Mouse (Mus musculus): ENCODE measurements at regions not wholly inside any gene's neighbourhood (a gene's known extent, or its start where the extent isn't known, plus 50 kb on each side); places are given as distances from the start of the nearest gene placed in this dataset.

DNA sequence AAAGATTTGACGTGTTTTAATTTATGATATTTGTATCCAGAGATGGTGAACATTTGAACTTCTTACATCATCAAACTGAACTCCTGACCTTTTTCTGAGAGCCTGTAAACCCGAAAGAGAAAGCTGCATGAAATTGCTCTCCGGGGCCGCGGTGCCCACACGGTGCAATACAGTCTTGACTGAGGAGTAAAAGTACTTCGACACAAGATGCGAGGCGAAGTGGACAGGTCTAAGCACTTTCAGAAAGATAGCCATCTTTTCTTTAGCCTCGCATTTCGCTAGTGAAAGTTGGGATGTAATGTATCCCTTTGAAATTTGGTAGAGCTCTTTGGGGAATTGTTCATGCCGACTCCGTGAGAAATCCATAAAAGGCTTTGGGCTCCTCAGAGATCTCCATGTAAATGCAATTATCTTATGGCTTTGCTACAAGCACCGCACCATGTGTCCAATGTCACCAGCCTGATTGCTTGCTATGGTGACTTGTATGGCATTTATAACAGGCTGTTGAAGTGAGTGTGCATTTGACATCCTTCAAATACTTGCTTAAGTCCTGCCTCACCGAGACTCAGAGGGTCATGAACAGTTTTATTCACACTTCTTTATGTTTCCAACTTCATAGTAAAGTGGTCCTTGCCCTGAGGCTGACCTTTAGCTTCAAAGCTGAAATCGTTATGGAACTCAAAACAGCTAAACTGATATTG lies 274.6 kb upstream of the Itga1 start:
- Histone ChIP-seq H3K4me1 (ENCODE audit: control insufficient read depth in 2 of 2, insufficient read depth in 2 of 2, low read length in 2 of 2, poor library complexity in 1 of 2) (no peaks in the 10 kb centered on the region), H3K27ac (ENCODE audit: insufficient read depth, low read depth, low read length, poor library complexity, severe bottlenecking) (no peak overlapping the region), H3K9me3 (ENCODE audit: control insufficient read depth, insufficient read depth, low read depth, low read length) (no peaks in the 10 kb centered on the region), H3K9ac (ENCODE audit: insufficient read depth, low read depth, low read length, poor library complexity, severe bottlenecking) (no peak overlapping the region), H3K4me3 (ENCODE audit: insufficient read depth in 1 of 2, low read depth in 1 of 2, low read length in 2 of 2, poor library complexity in 1 of 2, severe bottlenecking in 1 of 2) (no peak overlapping the region), H3K36me3 (ENCODE audit: control insufficient read depth, insufficient read depth, low read length, poor library complexity, severe bottlenecking) (no peaks in the 10 kb centered on the region)
- no peak for TF ChIP-seq MAFK (IDR thresholded peaks at IDR 0.05; ENCODE audit: insufficient read depth, low read depth, low read length)
- TF ChIP-seq ZC3H11A (IDR thresholded peaks at IDR 0.05; ENCODE audit: borderline replicate concordance, low read depth, low read length) = no peak
- no peak for TF ChIP-seq CHD2 (IDR thresholded peaks at IDR 0.05; ENCODE audit: low read depth, low read length)
- TF ChIP-seq ZNF384 (IDR thresholded peaks at IDR 0.05; ENCODE audit: low read depth, low read length) = no peak
- no peak for TF ChIP-seq HCFC1 (IDR thresholded peaks at IDR 0.05; ENCODE audit: borderline replicate concordance, insufficient read depth, low read length)
- in situ Hi-C loops (cut with MboI; ENCODE audit: low sequenced_read_pairs in 2 of 2, unreplicated experiment in 2 of 2) = no loop called here
- no peak for DNase-seq (ENCODE audit: low read depth, low spot score)

DNA sequence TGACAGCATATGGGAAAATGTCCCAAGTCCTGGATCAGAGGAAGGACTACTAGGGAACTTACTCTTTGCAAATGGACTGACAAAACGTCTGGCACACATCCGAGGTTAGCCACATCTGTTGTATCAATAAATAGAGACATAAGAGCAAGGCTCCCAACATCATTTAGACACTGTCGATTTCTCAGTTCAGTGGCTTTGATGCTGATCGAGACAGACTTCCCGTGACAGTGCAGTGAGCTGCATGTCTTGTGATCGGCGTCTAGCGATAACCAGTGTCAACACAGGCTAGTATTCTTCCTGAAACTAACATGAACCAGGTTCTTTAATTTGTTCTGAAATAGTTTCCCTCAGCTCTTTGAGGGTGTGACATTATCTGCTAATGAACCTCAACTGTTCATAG lies 259.7 kb upstream of the Itga1 start:
- no peaks in the 10 kb centered on the region for H3K9me3 ChIP-seq (ENCODE audit: control insufficient read depth, insufficient read depth, low read depth, low read length)
- TF ChIP-seq HCFC1 (IDR thresholded peaks at IDR 0.05; ENCODE audit: borderline replicate concordance, insufficient read depth, low read length) = no peak
- TF ChIP-seq MAFK (IDR thresholded peaks at IDR 0.05; ENCODE audit: insufficient read depth, low read depth, low read length) = no peak
- no peak for TF ChIP-seq ZC3H11A (IDR thresholded peaks at IDR 0.05; ENCODE audit: borderline replicate concordance, low read depth, low read length)
- TF ChIP-seq CHD2 (IDR thresholded peaks at IDR 0.05; ENCODE audit: low read depth, low read length) = no peak
- no peak for TF ChIP-seq ZNF384 (IDR thresholded peaks at IDR 0.05; ENCODE audit: low read depth, low read length)
- DNase-seq (ENCODE audit: low read depth, low spot score) = no peak
- no peaks in the 10 kb centered on the region for H3K36me3 ChIP-seq (ENCODE audit: control insufficient read depth, insufficient read depth, low read length, poor library complexity, severe bottlenecking)
- no peak overlapping the region for H3K27ac ChIP-seq (ENCODE audit: insufficient read depth, low read depth, low read length, poor library complexity, severe bottlenecking)
- in situ Hi-C loops (cut with MboI; ENCODE audit: low sequenced_read_pairs in 2 of 2, unreplicated experiment in 2 of 2) = no loop called here
- H3K9ac ChIP-seq (ENCODE audit: insufficient read depth, low read depth, low read length, poor library complexity, severe bottlenecking) = no peak overlapping the region
- H3K4me3 ChIP-seq (ENCODE audit: insufficient read depth in 1 of 2, low read depth in 1 of 2, low read length in 2 of 2, poor library complexity in 1 of 2, severe bottlenecking in 1 of 2) = no peak overlapping the region
- no peaks in the 10 kb centered on the region for H3K4me1 ChIP-seq (ENCODE audit: control insufficient read depth in 2 of 2, insufficient read depth in 2 of 2, low read length in 2 of 2, poor library complexity in 1 of 2)

DNA sequence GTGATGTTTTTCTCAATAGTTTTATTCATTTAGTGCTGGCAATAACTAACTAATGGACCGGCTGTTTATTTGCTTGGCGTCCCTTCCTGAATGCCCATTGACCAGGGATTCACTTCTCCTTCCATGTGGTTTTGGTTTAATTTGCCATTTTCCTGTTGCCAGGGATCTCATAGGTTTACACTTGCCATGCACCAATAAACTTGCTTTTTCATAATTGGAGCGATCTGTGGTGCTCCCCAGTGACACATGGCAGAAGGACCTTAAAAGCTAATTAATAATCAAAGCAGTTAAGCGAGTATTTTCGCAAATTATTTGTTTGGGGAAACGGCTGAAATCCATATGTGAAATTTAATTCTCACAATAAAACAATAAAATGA lies 245.2 kb upstream of the Itga1 start:
- DNase-seq (ENCODE audit: low read depth, low spot score) = no peak
- TF ChIP-seq ZNF384 (IDR thresholded peaks at IDR 0.05; ENCODE audit: low read depth, low read length) (no peak), HCFC1 (IDR thresholded peaks at IDR 0.05; ENCODE audit: borderline replicate concordance, insufficient read depth, low read length) (no peak), CHD2 (IDR thresholded peaks at IDR 0.05; ENCODE audit: low read depth, low read length) (no peak), ZC3H11A (IDR thresholded peaks at IDR 0.05; ENCODE audit: borderline replicate concordance, low read depth, low read length) (no peak), MAFK (IDR thresholded peaks at IDR 0.05; ENCODE audit: insufficient read depth, low read depth, low read length) (no peak)
- Histone ChIP-seq H3K27ac (ENCODE audit: insufficient read depth, low read depth, low read length, poor library complexity, severe bottlenecking) (no peak overlapping the region), H3K4me3 (ENCODE audit: insufficient read depth in 1 of 2, low read depth in 1 of 2, low read length in 2 of 2, poor library complexity in 1 of 2, severe bottlenecking in 1 of 2) (no peak overlapping the region), H3K36me3 (ENCODE audit: control insufficient read depth, insufficient read depth, low read length, poor library complexity, severe bottlenecking) (no peaks in the 10 kb centered on the region), H3K4me1 (ENCODE audit: control insufficient read depth in 2 of 2, insufficient read depth in 2 of 2, low read length in 2 of 2, poor library complexity in 1 of 2) (no peaks in the 10 kb centered on the region), H3K9ac (ENCODE audit: insufficient read depth, low read depth, low read length, poor library complexity, severe bottlenecking) (no peak overlapping the region), H3K9me3 (ENCODE audit: control insufficient read depth, insufficient read depth, low read depth, low read length) (no peaks in the 10 kb centered on the region)
- in situ Hi-C loops (cut with MboI; ENCODE audit: low sequenced_read_pairs in 2 of 2, unreplicated experiment in 2 of 2) = no loop called here

DNA sequence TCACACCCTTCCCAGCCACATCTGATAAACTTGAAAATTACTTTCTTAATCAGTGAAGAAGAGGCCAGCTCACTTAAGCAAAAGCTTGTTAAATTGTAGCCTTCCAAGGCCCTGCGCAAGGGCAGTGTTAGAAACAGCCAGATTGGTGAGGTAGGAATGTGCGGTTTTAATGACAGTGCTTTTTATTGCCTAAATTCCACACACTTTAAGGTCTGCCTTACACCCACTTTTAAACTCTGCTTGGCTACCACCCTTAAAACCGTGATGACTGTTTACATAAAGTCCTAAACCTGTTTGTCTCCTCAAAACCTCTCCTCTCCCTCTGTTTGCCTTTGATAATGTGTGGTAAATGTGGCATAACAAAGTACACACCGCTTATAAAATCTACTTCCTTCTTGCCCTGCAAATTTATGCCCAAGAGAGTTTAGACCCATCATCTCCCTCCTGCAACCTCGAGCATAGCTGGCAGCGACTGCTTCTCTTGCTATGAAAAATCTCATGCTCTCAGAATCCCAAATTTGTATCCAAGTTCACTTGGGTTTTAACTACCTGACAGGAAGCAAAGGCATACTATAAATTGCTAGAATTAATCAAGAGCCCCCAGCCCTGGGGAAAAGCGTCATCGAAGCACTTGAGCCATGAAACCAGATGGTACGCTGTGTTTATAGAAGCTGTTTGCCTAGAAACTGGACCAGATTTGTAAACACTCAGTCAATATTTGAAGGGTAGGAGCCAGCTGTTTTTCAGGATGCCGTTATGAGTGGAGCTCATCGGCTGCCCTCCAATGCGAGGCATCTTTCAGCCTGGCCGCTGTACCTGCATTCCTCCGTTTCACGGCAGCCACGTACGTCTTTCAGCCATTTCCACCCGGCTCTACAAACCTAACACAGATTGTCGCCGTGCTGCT lies 244.6 kb upstream of the Itga1 start:
- H3K36me3 ChIP-seq (ENCODE audit: control insufficient read depth, insufficient read depth, low read length, poor library complexity, severe bottlenecking) = no peaks in the 10 kb centered on the region
- H3K4me3 ChIP-seq (ENCODE audit: insufficient read depth in 1 of 2, low read depth in 1 of 2, low read length in 2 of 2, poor library complexity in 1 of 2, severe bottlenecking in 1 of 2) = no peak overlapping the region
- H3K27ac ChIP-seq (ENCODE audit: insufficient read depth, low read depth, low read length, poor library complexity, severe bottlenecking) = no peak overlapping the region
- H3K4me1 ChIP-seq (ENCODE audit: control insufficient read depth in 2 of 2, insufficient read depth in 2 of 2, low read length in 2 of 2, poor library complexity in 1 of 2) = no peaks in the 10 kb centered on the region
- in situ Hi-C loops (cut with MboI; ENCODE audit: low sequenced_read_pairs in 2 of 2, unreplicated experiment in 2 of 2) = no loop called here
- no peak for DNase-seq (ENCODE audit: low read depth, low spot score)
- no peak overlapping the region for H3K9ac ChIP-seq (ENCODE audit: insufficient read depth, low read depth, low read length, poor library complexity, severe bottlenecking)
- H3K9me3 ChIP-seq (ENCODE audit: control insufficient read depth, insufficient read depth, low read depth, low read length) = no peaks in the 10 kb centered on the region
- TF ChIP-seq ZNF384 (IDR thresholded peaks at IDR 0.05; ENCODE audit: low read depth, low read length) (no peak), HCFC1 (IDR thresholded peaks at IDR 0.05; ENCODE audit: borderline replicate concordance, insufficient read depth, low read length) (no peak), MAFK (IDR thresholded peaks at IDR 0.05; ENCODE audit: insufficient read depth, low read depth, low read length) (no peak), CHD2 (IDR thresholded peaks at IDR 0.05; ENCODE audit: low read depth, low read length) (no peak), ZC3H11A (IDR thresholded peaks at IDR 0.05; ENCODE audit: borderline replicate concordance, low read depth, low read length) (no peak)
